Mouse (Mus musculus): ENCODE measurements at regions not wholly inside any gene's neighbourhood (a gene's known extent, or its start where the extent isn't known, plus 50 kb on each side); places are given as distances from the start of the nearest gene placed in this dataset.

GRCm38 (mm10) chr2:75400291-75400870 lies 258.7 kb upstream of the Hnrnpa3 start:
- TF ChIP-seq CTCF (IDR thresholded peaks at IDR 0.05; ENCODE audit: extremely low read depth, insufficient read depth, low read length) (no peak), POLR2A (IDR thresholded peaks at IDR 0.05; ENCODE audit: extremely low read depth, insufficient read depth, low read length) (no peak)
- Histone ChIP-seq H3K27ac (ENCODE audit: insufficient read depth, low read length) (no peak overlapping the region), H3K4me3 (ENCODE audit: insufficient read depth, low read length) (no peak overlapping the region), H3K4me1 (ENCODE audit: control insufficient read depth, insufficient read depth, low read length) (no peaks in the 10 kb centered on the region)

DNA sequence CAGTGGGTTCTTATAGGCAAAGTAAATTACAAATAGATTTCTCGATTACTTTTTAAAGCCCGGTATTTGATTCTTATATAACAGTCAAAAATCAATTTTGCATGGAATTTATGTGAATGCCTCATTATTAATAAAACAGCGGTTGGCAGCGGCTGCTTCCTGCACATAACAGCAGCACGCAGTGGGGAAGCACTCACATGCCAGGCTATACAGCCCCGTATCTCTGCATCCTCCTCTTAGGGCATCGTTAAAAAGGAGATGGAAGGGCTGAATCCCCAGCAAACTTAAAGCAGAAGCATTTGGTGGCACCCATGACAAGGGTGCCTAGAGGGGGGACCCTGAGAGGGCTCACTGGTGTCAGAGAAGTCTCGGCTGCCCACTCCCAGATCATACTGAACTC lies 255.3 kb upstream of the Hnrnpa3 start:
- TF ChIP-seq POLR2A (IDR thresholded peaks at IDR 0.05; ENCODE audit: extremely low read depth, insufficient read depth, low read length) = no peak
- no peak for TF ChIP-seq CTCF (IDR thresholded peaks at IDR 0.05; ENCODE audit: extremely low read depth, insufficient read depth, low read length)
- Histone ChIP-seq H3K27ac (ENCODE audit: insufficient read depth, low read length) (no peak overlapping the region), H3K4me3 (ENCODE audit: insufficient read depth, low read length) (no peak overlapping the region), H3K4me1 (ENCODE audit: control insufficient read depth, insufficient read depth, low read length) (no peaks in the 10 kb centered on the region)

DNA sequence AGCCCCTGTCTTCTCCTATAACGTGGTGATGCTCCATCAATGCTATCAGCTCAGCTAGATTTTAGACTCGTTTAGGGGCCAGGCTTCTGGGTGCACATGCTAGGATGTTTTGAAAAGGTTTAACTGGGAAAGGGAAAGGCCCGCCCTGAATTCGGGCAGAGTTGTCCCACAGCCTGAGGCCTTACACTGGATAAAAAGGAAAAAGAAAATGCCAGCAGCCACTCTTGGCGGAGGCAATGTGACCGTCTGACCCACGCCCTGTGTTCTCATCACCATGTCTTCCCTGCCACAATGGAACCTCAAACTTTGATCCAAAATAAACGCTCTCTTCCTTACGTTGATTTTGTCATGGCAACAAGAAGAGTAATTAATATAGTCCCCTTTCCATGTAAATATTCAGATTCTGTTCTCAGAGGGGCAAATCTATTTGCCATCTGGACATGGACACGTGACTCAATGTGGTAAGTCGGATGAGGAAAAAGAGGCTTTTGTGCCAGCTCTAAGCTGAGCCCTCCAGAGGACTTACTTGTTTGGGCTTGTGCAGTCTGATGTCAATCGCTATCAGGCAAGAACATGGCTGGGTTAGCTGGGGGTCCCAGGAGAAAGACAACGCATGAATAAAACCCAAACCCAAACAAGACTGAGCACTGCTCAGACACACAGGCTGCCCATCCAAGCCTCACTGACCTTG lies 253.4 kb upstream of the Hnrnpa3 start:
- H3K4me1 ChIP-seq (ENCODE audit: control insufficient read depth, insufficient read depth, low read length) = no peaks in the 10 kb centered on the region
- no peak overlapping the region for H3K27ac ChIP-seq (ENCODE audit: insufficient read depth, low read length)
- TF ChIP-seq POLR2A (IDR thresholded peaks at IDR 0.05; ENCODE audit: extremely low read depth, insufficient read depth, low read length) (no peak), CTCF (IDR thresholded peaks at IDR 0.05; ENCODE audit: extremely low read depth, insufficient read depth, low read length) (no peak)

GRCm38 (mm10) chr2:75406721-75407455 lies 252.2 kb upstream of the Hnrnpa3 start:
- H3K27ac ChIP-seq (ENCODE audit: insufficient read depth, low read length) = no peak overlapping the region
- TF ChIP-seq POLR2A (IDR thresholded peaks at IDR 0.05; ENCODE audit: extremely low read depth, insufficient read depth, low read length) (no peak), CTCF (IDR thresholded peaks at IDR 0.05; ENCODE audit: extremely low read depth, insufficient read depth, low read length) (no peak)

More for the DNA sequence above, 253.4 kb upstream of the Hnrnpa3 start:
- no peak overlapping the region for H3K4me3 ChIP-seq (ENCODE audit: insufficient read depth, low read length)

GRCm38 (mm10) chr2:75407560-75407959 lies 251.5 kb upstream of the Hnrnpa3 start:
- H3K27ac ChIP-seq (ENCODE audit: insufficient read depth, low read length) = no peak overlapping the region
- TF ChIP-seq CTCF (IDR thresholded peaks at IDR 0.05; ENCODE audit: extremely low read depth, insufficient read depth, low read length) (no peak), POLR2A (IDR thresholded peaks at IDR 0.05; ENCODE audit: extremely low read depth, insufficient read depth, low read length) (no peak)
- no peak overlapping the region for H3K4me3 ChIP-seq (ENCODE audit: insufficient read depth, low read length)
- H3K4me1 ChIP-seq (ENCODE audit: control insufficient read depth, insufficient read depth, low read length) = no peaks in the 10 kb centered on the region

More at GRCm38 (mm10) chr2:75406721-75407455, 252.2 kb upstream of the Hnrnpa3 start:
- no peaks in the 10 kb centered on the region for H3K4me1 ChIP-seq (ENCODE audit: control insufficient read depth, insufficient read depth, low read length)
- H3K4me3 ChIP-seq (ENCODE audit: insufficient read depth, low read length) = no peak overlapping the region

- Histone ChIP-seq H3K27ac (ENCODE audit: insufficient read depth, low read length) (no peak overlapping the region), H3K4me1 (ENCODE audit: control insufficient read depth, insufficient read depth, low read length) (no peaks in the 10 kb centered on the region), H3K4me3 (ENCODE audit: insufficient read depth, low read length) (no peak overlapping the region)
- TF ChIP-seq POLR2A (IDR thresholded peaks at IDR 0.05; ENCODE audit: extremely low read depth, insufficient read depth, low read length) = no peak
- no peak for TF ChIP-seq CTCF (IDR thresholded peaks at IDR 0.05; ENCODE audit: extremely low read depth, insufficient read depth, low read length)
Measured at GRCm38 (mm10) chr2:75408016-75408415, 251.0 kb upstream of the Hnrnpa3 start.

- no peak for TF ChIP-seq POLR2A (IDR thresholded peaks at IDR 0.05; ENCODE audit: extremely low read depth, insufficient read depth, low read length)
- TF ChIP-seq CTCF (IDR thresholded peaks at IDR 0.05; ENCODE audit: extremely low read depth, insufficient read depth, low read length) = no peak
- Histone ChIP-seq H3K4me3 (ENCODE audit: insufficient read depth, low read length) (no peak overlapping the region), H3K4me1 (ENCODE audit: control insufficient read depth, insufficient read depth, low read length) (no peaks in the 10 kb centered on the region), H3K27ac (ENCODE audit: insufficient read depth, low read length) (no peak overlapping the region)
Measured at GRCm38 (mm10) chr2:75409806-75410205, 249.3 kb upstream of the Hnrnpa3 start.

DNA sequence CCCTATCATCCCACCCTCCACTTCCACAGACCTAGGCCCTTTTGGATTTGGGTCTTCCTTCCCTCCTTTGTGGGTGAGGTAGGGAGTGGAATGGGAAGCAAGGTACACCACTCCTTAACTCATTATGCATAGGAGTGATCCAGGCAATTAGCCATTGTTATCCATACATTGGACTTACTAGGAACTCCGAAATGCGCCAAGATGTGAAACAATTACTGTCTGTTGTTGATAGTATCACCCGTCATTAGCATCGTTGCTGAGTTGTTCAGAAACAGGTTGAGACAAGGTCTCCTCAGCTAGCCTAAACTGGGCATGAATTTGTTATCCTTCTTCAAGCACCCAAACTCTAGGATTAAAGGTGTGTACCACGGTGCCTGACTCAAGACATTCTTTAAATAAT lies 246.3 kb upstream of the Hnrnpa3 start:
- no peaks in the 10 kb centered on the region for H3K4me1 ChIP-seq (ENCODE audit: control insufficient read depth, insufficient read depth, low read length)
- H3K4me3 ChIP-seq (ENCODE audit: insufficient read depth, low read length) = no peak overlapping the region
- no peak for TF ChIP-seq POLR2A (IDR thresholded peaks at IDR 0.05; ENCODE audit: extremely low read depth, insufficient read depth, low read length)
- no peak for TF ChIP-seq CTCF (IDR thresholded peaks at IDR 0.05; ENCODE audit: extremely low read depth, insufficient read depth, low read length)
- no peak overlapping the region for H3K27ac ChIP-seq (ENCODE audit: insufficient read depth, low read length)

- Histone ChIP-seq H3K4me1 (ENCODE audit: control insufficient read depth, insufficient read depth, low read length) (no peaks in the 10 kb centered on the region), H3K27ac (ENCODE audit: insufficient read depth, low read length) (no peak overlapping the region), H3K4me3 (ENCODE audit: insufficient read depth, low read length) (no peak overlapping the region)
- TF ChIP-seq CTCF (IDR thresholded peaks at IDR 0.05; ENCODE audit: extremely low read depth, insufficient read depth, low read length) (no peak), POLR2A (IDR thresholded peaks at IDR 0.05; ENCODE audit: extremely low read depth, insufficient read depth, low read length) (no peak)
Measured at GRCm38 (mm10) chr2:75418689-75419088, 240.4 kb upstream of the Hnrnpa3 start.
